Mouse (Mus musculus) liver, postnatal 0 days (tissue): ENCODE results near the gene Hrh3. TPM values are rescaled to one million over a fixed set of nuclear protein-coding genes. Genes with fewer than 3 reads are reported as not detected.

ENCODE experiments used
- ATAC-seq: fragments of 200-750 bp; cut with Nextera tagmentation; 2 replicates; pipeline ENCODE4 v1.8.0; 2017; ENCODE audit warnings: mild to moderate bottlenecking, moderate library complexity
- DNase-seq: peaks from one replicate; pipeline ENCODE4 v3.0.0-alpha.2; 2016
- H3K27ac ChIP-seq: fragments of 300-500 bp; sonication (generic); 2 replicates; pipeline ENCODE4 v1.5.1; 2014; ENCODE audit warnings: antibody characterized with exemption, moderate library complexity, mild to moderate bottlenecking, low read depth
- H3K27me3 ChIP-seq: fragments of 300-500 bp; sonication (generic); 2 replicates; pipeline ENCODE4 v1.6.1; 2014; ENCODE audit warnings: low read length, control low read depth, mixed read lengths; ENCODE audit not compliant: insufficient read depth
- H3K36me3 ChIP-seq: fragments of 300-500 bp; sonication (generic); replicated peaks from 2 replicates; pipeline ENCODE4 v1.6.1; 2014; ENCODE audit warnings: mild to moderate bottlenecking, control low read depth, low read length, moderate library complexity, mixed read lengths; ENCODE audit not compliant: insufficient read depth
- H3K4me1 ChIP-seq: fragments of 300-500 bp; sonication (generic); 2 replicates; pipeline ENCODE4 v1.6.1; 2014; ENCODE audit warnings: antibody characterized with exemption, mild to moderate bottlenecking, control low read depth; ENCODE audit not compliant: insufficient read depth
- H3K4me2 ChIP-seq: fragments of 300-500 bp; sonication (generic); 2 replicates; pipeline ENCODE4 v1.6.1; 2014; ENCODE audit warnings: low read depth, mild to moderate bottlenecking, low read length, moderate library complexity, mixed read lengths
- H3K4me3 ChIP-seq: fragments of 300-500 bp; sonication (generic); 2 replicates; pipeline ENCODE4 v1.5.1; 2014; ENCODE audit warnings: low read depth, low read length
- H3K9ac ChIP-seq: fragments of 300-500 bp; sonication (generic); replicated peaks from 2 replicates; pipeline ENCODE4 v1.6.1; 2014; ENCODE audit warnings: mild to moderate bottlenecking, moderate library complexity
- H3K9me3 ChIP-seq: fragments of 300-500 bp; sonication (generic); 2 replicates; pipeline ENCODE4 v1.6.1; 2016; ENCODE audit warnings: mild to moderate bottlenecking, control low read depth, low read length, mixed read lengths
- CTCF ChIP-seq: sonication (generic); IDR thresholded peaks from 2 replicates; pipeline ENCODE4 v1.5.1; 2016; ENCODE audit warnings: antibody characterized with exemption, low read depth
- EP300 ChIP-seq: IDR thresholded peaks from 2 replicates; pipeline ENCODE4 v1.6.1; 2016; ENCODE audit warnings: antibody characterized with exemption, low read depth, mild to moderate bottlenecking
- WGBS: fragments of 180-500 bp; shearing (Covaris S2); extraction: QIAGEN DNeasy Blood & Tissue Kit; methylation state at CpG from one replicate; pipeline ENCODE4 v1.1.7; 2014; ENCODE audit not compliant: insufficient replicate concordance; 5-methylcytosine and 5-hydroxymethylcytosine counted together
- polyA plus RNA-seq: library from polyadenylated mRNA; unstranded; fragments of >200 nt; fragmentation: Nextera tagmentation; extraction: Ambion mirVana; gene quantifications from 2 replicates; pipeline ENCODE4 v1.2.1, GENCODE M21; 2015

Hrh3 gene
- polyA plus RNA-seq, 1 experiment from 2014 or later, result not detected

- H3K4me1 ChIP-seq, result peaks cover 17% of the 10 kb centered on the region
- 0 out of 2 replicates have a peak, but pooled peaks cover 2% of the 10 kb centered on the region for H3K27me3 ChIP-seq
- no peak overlapping the region for H3K4me3 ChIP-seq
- H3K27ac ChIP-seq, result no peak overlapping the region
- no peak overlapping the region for H3K9ac ChIP-seq
- H3K36me3 ChIP-seq, result no peaks in the 10 kb centered on the region
- DNase-seq (no peak), ATAC-seq (no peak)
- TF ChIP-seq EP300 (no peak), CTCF (no peak)
- H3K4me2 ChIP-seq, result no peak overlapping the region
- no peaks in the 10 kb centered on the region for H3K9me3 ChIP-seq
- 70% methylated on average over 17 of the region's 17 CpGs for WGBS
Measured at GRCm38 (mm10) chr2:180113909-180114890, 9.9 kb upstream of the Hrh3 start.

- H3K9me3 ChIP-seq, result no peaks in the 10 kb centered on the region
- peaks cover 12% of the 10 kb centered on the region for H3K4me1 ChIP-seq
- no peak overlapping the region for H3K4me3 ChIP-seq
- WGBS, result 37% methylated on average over 6 of the region's 6 CpGs
- DNase-seq, result no peak
- no peak overlapping the region for H3K27ac ChIP-seq
- TF ChIP-seq CTCF (no peak), EP300 (no peak)
- no peaks in the 10 kb centered on the region for H3K36me3 ChIP-seq
- H3K9ac ChIP-seq, result no peak overlapping the region
- peaks cover 29% of the 10 kb centered on the region for H3K27me3 ChIP-seq
- no peak for ATAC-seq
- H3K4me2 ChIP-seq, result no peak overlapping the region
Measured at GRCm38 (mm10) chr2:180108285-180108684, 4.0 kb upstream of the Hrh3 start.

- peak; percentile 53 for TF ChIP-seq CTCF
- TF ChIP-seq EP300, result no peak
- ATAC-seq (no peak), DNase-seq (no peak)
- Histone ChIP-seq H3K27ac (no peak overlapping the region), H3K4me1 (peaks cover 12% of the 10 kb centered on the region), H3K9ac (no peak overlapping the region), H3K27me3 (peaks cover 41% of the 10 kb centered on the region), H3K4me2 (no peak overlapping the region), H3K36me3 (no peaks in the 10 kb centered on the region), H3K9me3 (no peaks in the 10 kb centered on the region), H3K4me3 (no peak overlapping the region)
- 49% methylated on average over 4 of the region's 4 CpGs for WGBS
Measured at GRCm38 (mm10) chr2:180107081-180107480, 2.8 kb upstream of the Hrh3 start.

- Histone ChIP-seq H3K9me3 (no peaks in the 10 kb centered on the region), H3K4me2 (no peak overlapping the region), H3K4me3 (no peak overlapping the region), H3K36me3 (no peaks in the 10 kb centered on the region), H3K27ac (no peak overlapping the region), H3K9ac (no peak overlapping the region), H3K27me3 (peaks cover 56% of the 10 kb centered on the region), H3K4me1 (peaks cover 12% of the 10 kb centered on the region)
- DNase-seq (no peak), ATAC-seq (no peak)
- no peak for TF ChIP-seq EP300
- no peak for TF ChIP-seq CTCF
- WGBS, result 36% methylated on average over 8 of the region's 8 CpGs
Measured at GRCm38 (mm10) chr2:180105441-180106190, 1.3 kb upstream of the Hrh3 start.

- H3K4me1 ChIP-seq, result peaks cover 12% of the 10 kb centered on the region
- TF ChIP-seq CTCF (no peak), EP300 (no peak)
- H3K36me3 ChIP-seq, result no peaks in the 10 kb centered on the region
- H3K9ac ChIP-seq, result no peak overlapping the region
- peak overlapping the region; percentile 78 for H3K4me2 ChIP-seq
- H3K9me3 ChIP-seq, result no peaks in the 10 kb centered on the region
- DNase-seq (no peak), ATAC-seq (no peak; the same call in 1 of the 2 replicates)
- H3K27ac ChIP-seq, result no peak overlapping the region
- peaks cover 60% of the 10 kb centered on the region for H3K27me3 ChIP-seq
- peak overlapping the region; percentile 53; the same call in 1 of the 2 replicates for H3K4me3 ChIP-seq
- 8% methylated on average over 23 of the region's 24 CpGs for WGBS
Measured at GRCm38 (mm10) chr2:180104659-180105377, 530 bp upstream of the Hrh3 start.
